Mouse (Mus musculus) T-helper 1 cell (primary cell): ENCODE results near the gene Laptm4a.

ENCODE experiments used
- in situ Hi-C: fragments of 300-600 bp; cut with MboI, MseI; formaldehyde crosslinking; loops from one replicate; pipeline ENCODE4 v1.15.1; 2025; ENCODE audit warnings: high pct_unique_total_duplicates

Laptm4a gene

DNA sequence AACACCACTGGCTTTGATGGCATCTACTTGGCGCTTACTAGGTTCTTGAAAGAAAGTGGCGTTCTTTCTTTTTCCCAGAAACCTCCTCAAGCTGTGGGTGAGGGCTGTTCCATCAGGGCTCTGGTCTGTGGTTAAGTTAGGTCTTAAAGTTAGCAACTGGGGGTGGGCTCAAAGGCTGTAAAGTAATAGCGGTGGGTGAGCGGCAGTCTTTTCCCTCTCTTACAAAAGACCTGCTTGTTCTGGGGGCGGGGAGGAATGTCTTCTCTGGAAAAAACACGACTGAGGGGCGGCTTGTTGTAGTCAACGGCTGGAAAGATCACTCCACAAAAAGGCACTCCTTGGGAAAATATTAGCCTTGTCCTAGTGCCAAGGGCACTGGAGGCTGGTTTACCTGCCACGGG is 32.7 kb downstream of the Laptm4a start:
- in situ Hi-C loops: no loop called here

DNA sequence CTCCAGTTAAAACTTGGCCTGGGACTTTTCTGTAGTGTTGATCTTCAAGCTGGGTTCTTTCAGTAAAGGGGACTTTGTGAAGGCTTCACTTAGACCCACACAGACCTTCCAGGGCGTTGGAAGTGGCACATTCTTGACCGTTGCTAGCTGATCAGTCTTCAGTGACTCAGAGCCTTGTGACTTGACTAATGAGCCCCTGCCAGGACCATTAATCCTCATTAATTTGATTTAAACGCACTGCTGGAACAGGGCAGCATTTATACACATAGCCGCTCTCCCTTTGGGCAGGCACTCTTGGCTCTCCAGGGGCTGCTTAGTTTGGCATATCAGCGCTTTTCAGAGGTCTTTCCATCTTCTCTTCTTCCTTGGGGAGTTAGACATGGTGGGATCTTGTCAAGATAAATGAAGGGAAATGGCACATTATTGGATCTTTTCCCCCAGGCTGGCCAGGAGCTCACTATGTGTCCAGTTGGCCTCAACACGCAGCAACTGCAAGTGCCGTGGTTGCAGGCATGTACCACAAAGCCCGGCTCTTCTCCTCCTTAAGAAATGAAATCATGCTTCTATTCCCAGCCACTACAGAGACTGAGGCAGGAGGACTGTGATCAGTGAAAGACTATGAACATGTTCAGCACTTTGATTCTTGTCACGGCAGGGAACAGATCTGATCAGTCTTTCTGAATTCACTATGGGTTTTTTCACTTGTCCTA is 40.3 kb downstream of the Laptm4a start:
- in situ Hi-C loops: no loop called here

DNA sequence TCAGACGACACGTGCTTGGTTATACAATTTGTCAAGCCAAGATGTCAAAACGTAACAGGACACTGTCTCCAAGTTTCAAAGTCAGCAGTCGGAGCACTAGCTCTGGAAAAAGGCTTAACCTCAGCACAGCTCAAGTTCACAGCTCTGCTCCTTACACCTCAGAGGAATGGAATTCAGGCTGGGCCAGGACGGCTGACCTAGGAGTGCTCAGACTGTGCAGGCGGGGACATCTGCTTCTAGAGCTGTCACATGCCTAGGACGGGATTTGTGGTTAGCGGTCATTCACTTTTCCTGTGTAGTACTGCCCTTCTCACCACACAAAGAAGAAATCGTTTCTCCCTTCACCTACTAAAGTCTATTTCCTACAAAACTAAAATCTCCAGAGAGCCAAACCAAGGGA is 48.4 kb downstream of the Laptm4a start:
- in situ Hi-C loops: no loop called here

GRCm38 (mm10) chr12:8973820-8974465 is 52.5 kb downstream of the Laptm4a start, which contains the start of gene Wdr35:
Wdr35 (plus strand) TSS chr12:8973892.
- in situ Hi-C loops: no loop called here

GRCm38 (mm10) chr12:8975076-8975475 is 53.6 kb downstream of the Laptm4a start:
- in situ Hi-C loops: no loop called here
